Mouse (Mus musculus) myocyte (in vitro differentiated cells): ENCODE results near the gene Ankmy1. TPM values are rescaled to one million over a fixed set of nuclear protein-coding genes. Genes with fewer than 3 reads are reported as not detected.

Source experiments
- H3K27me3 ChIP-seq: one replicate; pipeline ENCODE4 v1.6.1; 2011; ENCODE audit not compliant: control insufficient read depth, insufficient read depth, insufficient read length
- H3K36me3 ChIP-seq: one replicate; pipeline ENCODE4 v1.6.1; 2011; ENCODE audit not compliant: control insufficient read depth, insufficient read depth
- H3K4me2 ChIP-seq: one replicate; pipeline ENCODE4 v1.6.1; 2011; ENCODE audit warnings: low read depth, control low read depth
- H3K4me3 ChIP-seq: one replicate; pipeline ENCODE4 v1.5.1; 2011; ENCODE audit warnings: mild to moderate bottlenecking, control low read depth, moderate library complexity
- H3K79me2 ChIP-seq: one replicate; pipeline ENCODE4 v1.6.1; 2011; ENCODE audit not compliant: control insufficient read depth, insufficient read depth
- H3ac ChIP-seq: one replicate; pipeline ENCODE4 v1.6.1; 2011; ENCODE audit not compliant: control insufficient read depth, insufficient read length
- CEBPB ChIP-seq: IDR thresholded peaks from 2 replicates; pipeline ENCODE4 v1.6.1; 2011; ENCODE audit warnings: mild to moderate bottlenecking, moderate library complexity; ENCODE audit not compliant: poor library complexity, insufficient read depth, severe bottlenecking
- E2F4 ChIP-seq: IDR thresholded peaks from one replicate; pipeline ENCODE4 v1.6.1; 2011; ENCODE audit warnings: mild to moderate bottlenecking, control low read depth, moderate library complexity; ENCODE audit not compliant: insufficient read depth
- MAX ChIP-seq: IDR thresholded peaks from one replicate; pipeline ENCODE4 v1.6.1; 2011; ENCODE audit warnings: low read depth, mild to moderate bottlenecking, control low read depth
- MYOD1 ChIP-seq, 3 experiments: IDR thresholded peaks; one replicate each; pipeline ENCODE4 v1.6.1; 2011; ENCODE audit warnings: control low read depth in 2 of 3, low read depth in 2 of 3, mild to moderate bottlenecking in 2 of 3, moderate library complexity in 1 of 3; ENCODE audit not compliant: insufficient read length in 2 of 3, control insufficient read depth in 1 of 3
- MYOG ChIP-seq, 3 experiments: IDR thresholded peaks; one replicate each; pipeline ENCODE4 v1.6.1; 2011; ENCODE audit warnings: control low read depth in 2 of 3, low read depth in 2 of 3, mild to moderate bottlenecking in 2 of 3; ENCODE audit not compliant: insufficient read length in 2 of 3, control insufficient read depth in 1 of 3, insufficient read depth in 1 of 3
- POLR2A ChIP-seq: IDR thresholded peaks from one replicate; pipeline ENCODE4 v1.6.1; 2011; ENCODE audit warnings: low read depth, mild to moderate bottlenecking, control low read depth, moderate library complexity; ENCODE audit not compliant: insufficient read length
- POLR2AphosphoS2 ChIP-seq: IDR thresholded peaks from one replicate; pipeline ENCODE4 v1.6.1; 2011; ENCODE audit warnings: low read depth, control low read depth; ENCODE audit not compliant: insufficient read length
- REST ChIP-seq: IDR thresholded peaks from one replicate; pipeline ENCODE4 v1.6.1; 2011; ENCODE audit warnings: mild to moderate bottlenecking, control low read depth, moderate library complexity; ENCODE audit not compliant: insufficient read depth, insufficient read length
- SRF ChIP-seq: IDR thresholded peaks from one replicate; pipeline ENCODE4 v1.6.1; 2011; ENCODE audit warnings: low read depth; ENCODE audit not compliant: control insufficient read depth, insufficient read length
- TCF12 ChIP-seq: IDR thresholded peaks from one replicate; pipeline ENCODE4 v1.6.1; 2011; ENCODE audit warnings: mild to moderate bottlenecking, control low read depth; ENCODE audit not compliant: poor library complexity, insufficient read depth, severe bottlenecking
- TCF3 ChIP-seq: IDR thresholded peaks from one replicate; pipeline ENCODE4 v1.6.1; 2011; ENCODE audit warnings: low read depth, control low read depth; ENCODE audit not compliant: insufficient read length
- USF1 ChIP-seq: IDR thresholded peaks from one replicate; pipeline ENCODE4 v1.6.1; 2011; ENCODE audit warnings: low read depth, mild to moderate bottlenecking, control low read depth, moderate library complexity
- polyA plus RNA-seq: library from polyadenylated mRNA; unstranded; fragments of >200 nt; fragmentation: generic; extraction: Trizol; gene quantifications from one replicate; pipeline ENCODE4 v1.2.1, GENCODE M21; 2012; ENCODE audit warnings: missing spikeins

Ankmy1 gene
- polyA plus RNA-seq, 1 experiment: 2.4 TPM

GRCm38 (mm10) chr1:92939746-92940145 lies 37.0 kb upstream of the Ankmy1 start:
- H3K4me2 ChIP-seq: no peak overlapping the region
- H3K36me3 ChIP-seq: peaks cover 6% of the 10 kb centered on the region
- H3K27me3 ChIP-seq: no peaks in the 10 kb centered on the region
- H3K4me3 ChIP-seq: no peak overlapping the region
- H3ac ChIP-seq: no peak overlapping the region
- TF ChIP-seq E2F4 (no peak), CEBPB (no peak), MYOG (IDR thresholded peaks at IDR 0.05; ENCODE audit: control insufficient read depth in 1 of 3, insufficient read depth in 1 of 3, insufficient read length in 2 of 3, low read depth in 2 of 3) (no peak), SRF (no peak), TCF12 (no peak), MAX (no peak)
- H3K79me2 ChIP-seq: peaks cover 22% of the 10 kb centered on the region

GRCm38 (mm10) chr1:92937797-92938196 lies 35.1 kb upstream of the Ankmy1 start:
- Histone ChIP-seq H3ac (no peak overlapping the region), H3K79me2 (peaks cover 22% of the 10 kb centered on the region), H3K27me3 (no peaks in the 10 kb centered on the region), H3K4me3 (no peak overlapping the region), H3K36me3 (peaks cover 6% of the 10 kb centered on the region), H3K4me2 (no peak overlapping the region)
- no peak for TF ChIP-seq USF1
- TF ChIP-seq TCF12: no peak
- TF ChIP-seq MAX: no peak
- TF ChIP-seq POLR2AphosphoS2: no peak
- no peak for TF ChIP-seq MYOG (IDR thresholded peaks at IDR 0.05; ENCODE audit: control insufficient read depth in 1 of 3, insufficient read depth in 1 of 3, insufficient read length in 2 of 3, low read depth in 2 of 3)
- TF ChIP-seq E2F4: no peak
- TF ChIP-seq REST: no peak
- TF ChIP-seq SRF: no peak
- no peak for TF ChIP-seq TCF3
- TF ChIP-seq CEBPB: no peak
- TF ChIP-seq MYOD1 (IDR thresholded peaks at IDR 0.05; ENCODE audit: control insufficient read depth in 1 of 3, insufficient read length in 2 of 3, low read depth in 2 of 3): no peak
- TF ChIP-seq POLR2A: no peak

GRCm38 (mm10) chr1:92936467-92936866 lies 33.8 kb upstream of the Ankmy1 start:
- Histone ChIP-seq H3K79me2 (peaks cover 22% of the 10 kb centered on the region), H3K4me3 (peak overlapping the region; percentile 77), H3ac (no peak overlapping the region), H3K36me3 (peaks cover 2% of the 10 kb centered on the region), H3K27me3 (no peaks in the 10 kb centered on the region), H3K4me2 (no peak overlapping the region)
- TF ChIP-seq REST: no peak
- TF ChIP-seq SRF: no peak

GRCm38 (mm10) chr1:92935977-92936376 lies 33.3 kb upstream of the Ankmy1 start:
- Histone ChIP-seq H3ac (no peak overlapping the region), H3K4me3 (peak overlapping the region; percentile 77), H3K36me3 (no peaks in the 10 kb centered on the region), H3K4me2 (peak overlapping the region; percentile 88), H3K79me2 (peaks cover 22% of the 10 kb centered on the region), H3K27me3 (no peaks in the 10 kb centered on the region)
- TF ChIP-seq POLR2AphosphoS2: no peak
- TF ChIP-seq MYOG (IDR thresholded peaks at IDR 0.05; ENCODE audit: control insufficient read depth in 1 of 3, insufficient read depth in 1 of 3, insufficient read length in 2 of 3, low read depth in 2 of 3): no peak
- TF ChIP-seq POLR2A: no peak
- no peak for TF ChIP-seq MYOD1 (IDR thresholded peaks at IDR 0.05; ENCODE audit: control insufficient read depth in 1 of 3, insufficient read length in 2 of 3, low read depth in 2 of 3)
- TF ChIP-seq TCF12: no peak
- no peak for TF ChIP-seq SRF
- no peak for TF ChIP-seq E2F4
- TF ChIP-seq MAX: no peak
- no peak for TF ChIP-seq USF1
- no peak for TF ChIP-seq TCF3
- TF ChIP-seq CEBPB: no peak
- no peak for TF ChIP-seq REST

- Histone ChIP-seq H3ac (peak overlapping the region; percentile 50), H3K4me2 (peak overlapping the region; percentile 88), H3K36me3 (no peaks in the 10 kb centered on the region), H3K79me2 (peaks cover 22% of the 10 kb centered on the region), H3K4me3 (peak overlapping the region; percentile 77), H3K27me3 (no peaks in the 10 kb centered on the region)
- no peak for TF ChIP-seq USF1
- TF ChIP-seq MYOD1 (IDR thresholded peaks at IDR 0.05; ENCODE audit: control insufficient read depth in 1 of 3, insufficient read length in 2 of 3, low read depth in 2 of 3): no peak
- no peak for TF ChIP-seq MAX
- TF ChIP-seq MYOG (IDR thresholded peaks at IDR 0.05; ENCODE audit: control insufficient read depth in 1 of 3, insufficient read depth in 1 of 3, insufficient read length in 2 of 3, low read depth in 2 of 3): no peak
- TF ChIP-seq TCF12: no peak
- no peak for TF ChIP-seq TCF3
- no peak for TF ChIP-seq CEBPB
- TF ChIP-seq E2F4: no peak
- no peak for TF ChIP-seq REST
- TF ChIP-seq POLR2A: no peak
- TF ChIP-seq POLR2AphosphoS2: no peak
- TF ChIP-seq SRF: no peak
Measured at GRCm38 (mm10) chr1:92935054-92935962, 32.6 kb upstream of the Ankmy1 start.
